Mouse (Mus musculus) heart, postnatal 0 days (tissue): ENCODE data around the gene Erp27. TPM values are rescaled to one million over a fixed set of nuclear protein-coding genes. Genes with fewer than 3 reads are reported as not detected.

Experiments
- ATAC-seq: fragments of 200-750 bp; cut with Nextera tagmentation; 2 replicates; pipeline ENCODE4 v1.8.0; 2017; ENCODE audit warnings: low read depth, moderate number of reproducible peaks, moderate library complexity; ENCODE audit not compliant: insufficient read depth
- DNase-seq: peaks from one replicate; pipeline ENCODE4 v3.0.0-alpha.2; 2016; ENCODE audit warnings: low spot score
- H3K27ac ChIP-seq: fragments of 300-500 bp; sonication (generic); 2 replicates; pipeline ENCODE4 v1.5.1; 2014; ENCODE audit warnings: low read depth, mild to moderate bottlenecking
- H3K27me3 ChIP-seq: fragments of 300-500 bp; sonication (generic); 2 replicates; pipeline ENCODE4 v1.6.1; 2014; ENCODE audit warnings: low read length, mixed read lengths; ENCODE audit not compliant: control insufficient read depth, insufficient read depth
- H3K36me3 ChIP-seq: fragments of 300-500 bp; sonication (generic); replicated peaks from 2 replicates; pipeline ENCODE4 v1.6.1; 2014; ENCODE audit warnings: low read length, mixed read lengths; ENCODE audit not compliant: control insufficient read depth, insufficient read depth
- H3K4me1 ChIP-seq: fragments of 300-500 bp; sonication (generic); 2 replicates; pipeline ENCODE4 v1.6.1; 2014; ENCODE audit warnings: antibody characterized with exemption; ENCODE audit not compliant: control insufficient read depth, insufficient read depth
- H3K4me2 ChIP-seq: fragments of 300-500 bp; sonication (generic); 2 replicates; pipeline ENCODE4 v1.6.1; 2014; ENCODE audit warnings: low read depth, mild to moderate bottlenecking, low read length, moderate library complexity
- H3K4me3 ChIP-seq: fragments of 300-500 bp; sonication (generic); 2 replicates; pipeline ENCODE4 v1.5.1; 2014; ENCODE audit warnings: low read depth, low read length
- H3K9ac ChIP-seq: fragments of 300-500 bp; sonication (generic); replicated peaks from 2 replicates; pipeline ENCODE4 v1.6.1; 2014; ENCODE audit warnings: low read depth, low read length, mixed read lengths
- H3K9me3 ChIP-seq: fragments of 300-500 bp; sonication (generic); replicated peaks from 2 replicates; pipeline ENCODE4 v1.6.1; 2016; ENCODE audit warnings: low read length; ENCODE audit not compliant: control insufficient read depth
- CTCF ChIP-seq: IDR thresholded peaks from 2 replicates; pipeline ENCODE4 v1.5.1; 2016; ENCODE audit warnings: antibody characterized with exemption, control low read depth, low read depth
- EP300 ChIP-seq: IDR thresholded peaks from 2 replicates; pipeline ENCODE4 v1.6.1; 2016; ENCODE audit warnings: antibody characterized with exemption, low read depth
- WGBS: fragments of 180-500 bp; shearing (Covaris S2); extraction: QIAGEN DNeasy Blood & Tissue Kit; methylation state at CpG from one replicate; pipeline ENCODE4 v1.1.7; 2014; 5-methylcytosine and 5-hydroxymethylcytosine counted together
- polyA plus RNA-seq: library from polyadenylated mRNA; unstranded; fragments of >200 nt; fragmentation: Nextera tagmentation; extraction: Ambion mirVana; gene quantifications from 2 replicates; pipeline ENCODE4 v1.2.1, GENCODE M21; 2015
- total RNA-seq: library from RNA; depleted of rRNA; stranded (reverse); fragments of >200 nt; gene quantifications from 2 replicates; pipeline ENCODE4 v1.2.3, GENCODE M21; 2014; ENCODE audit warnings: low replicate concordance

Erp27 gene
- total and polyA plus RNA-seq, 2 experiments from 2014 or later, result 0.83 TPM; not detected in 1

- 52% methylated on average over 2 of the region's 2 CpGs for WGBS
- peak overlapping the region; percentile 64 for H3K27ac ChIP-seq
- H3K27me3 ChIP-seq, result no peaks in the 10 kb centered on the region
- no peak for DNase-seq
- no peaks in the 10 kb centered on the region for H3K36me3 ChIP-seq
- no peak overlapping the region for H3K4me3 ChIP-seq
- no peak for ATAC-seq
- H3K9ac ChIP-seq, result no peak overlapping the region
- H3K9me3 ChIP-seq, result no peaks in the 10 kb centered on the region
- no peak overlapping the region for H3K4me2 ChIP-seq
- H3K4me1 ChIP-seq, result peaks cover 6% of the 10 kb centered on the region
- TF ChIP-seq EP300 (no peak), CTCF (no peak)
Observed at GRCm38 (mm10) chr6:136898954-136899353, 23.0 kb downstream of the Erp27 start.

- TF ChIP-seq EP300 (no peak), CTCF (no peak)
- H3K4me1 ChIP-seq, result peaks cover 6% of the 10 kb centered on the region
- H3K27ac ChIP-seq, result peak overlapping the region; percentile 64
- no peak overlapping the region for H3K9ac ChIP-seq
- no peak for DNase-seq
- no peak overlapping the region for H3K4me2 ChIP-seq
- no peaks in the 10 kb centered on the region for H3K36me3 ChIP-seq
- H3K9me3 ChIP-seq, result no peaks in the 10 kb centered on the region
- no peak overlapping the region for H3K4me3 ChIP-seq
- H3K27me3 ChIP-seq, result no peaks in the 10 kb centered on the region
- WGBS, result 16% methylated on average over 4 of the region's 4 CpGs
- ATAC-seq, result no peak; the same call in 1 of the 2 replicates
Observed at GRCm38 (mm10) chr6:136898222-136898621, 23.8 kb downstream of the Erp27 start.

DNA sequence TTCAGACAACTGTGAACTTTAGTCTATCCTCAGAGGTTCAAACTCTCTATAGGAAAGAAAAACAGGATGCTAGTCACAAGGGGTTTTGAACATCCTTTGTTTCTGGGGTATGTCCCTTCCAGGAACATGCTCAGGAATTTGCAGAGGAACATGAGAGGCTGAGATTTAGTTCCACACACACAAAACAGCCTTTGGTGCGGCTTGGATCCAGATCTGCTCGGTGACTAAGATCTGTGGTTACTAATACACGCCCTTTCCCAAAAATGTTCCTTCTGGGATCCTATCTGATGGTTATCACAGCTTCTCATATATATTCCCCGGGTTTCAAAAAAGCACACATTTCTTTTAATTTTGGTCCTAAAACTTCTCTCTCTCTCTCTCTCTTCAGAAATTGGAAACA, 24.2 kb downstream of the Erp27 start:
- DNase-seq, result no peak
- Histone ChIP-seq H3K9me3 (no peaks in the 10 kb centered on the region), H3K27ac (peak overlapping the region; percentile 64), H3K9ac (no peak overlapping the region), H3K4me1 (peaks cover 6% of the 10 kb centered on the region), H3K4me2 (no peak overlapping the region), H3K4me3 (no peak overlapping the region), H3K36me3 (no peaks in the 10 kb centered on the region), H3K27me3 (no peaks in the 10 kb centered on the region)
- 45% methylated on average over 4 of the region's 4 CpGs for WGBS
- no peak for TF ChIP-seq EP300
- TF ChIP-seq CTCF, result no peak
- no peak for ATAC-seq

DNA sequence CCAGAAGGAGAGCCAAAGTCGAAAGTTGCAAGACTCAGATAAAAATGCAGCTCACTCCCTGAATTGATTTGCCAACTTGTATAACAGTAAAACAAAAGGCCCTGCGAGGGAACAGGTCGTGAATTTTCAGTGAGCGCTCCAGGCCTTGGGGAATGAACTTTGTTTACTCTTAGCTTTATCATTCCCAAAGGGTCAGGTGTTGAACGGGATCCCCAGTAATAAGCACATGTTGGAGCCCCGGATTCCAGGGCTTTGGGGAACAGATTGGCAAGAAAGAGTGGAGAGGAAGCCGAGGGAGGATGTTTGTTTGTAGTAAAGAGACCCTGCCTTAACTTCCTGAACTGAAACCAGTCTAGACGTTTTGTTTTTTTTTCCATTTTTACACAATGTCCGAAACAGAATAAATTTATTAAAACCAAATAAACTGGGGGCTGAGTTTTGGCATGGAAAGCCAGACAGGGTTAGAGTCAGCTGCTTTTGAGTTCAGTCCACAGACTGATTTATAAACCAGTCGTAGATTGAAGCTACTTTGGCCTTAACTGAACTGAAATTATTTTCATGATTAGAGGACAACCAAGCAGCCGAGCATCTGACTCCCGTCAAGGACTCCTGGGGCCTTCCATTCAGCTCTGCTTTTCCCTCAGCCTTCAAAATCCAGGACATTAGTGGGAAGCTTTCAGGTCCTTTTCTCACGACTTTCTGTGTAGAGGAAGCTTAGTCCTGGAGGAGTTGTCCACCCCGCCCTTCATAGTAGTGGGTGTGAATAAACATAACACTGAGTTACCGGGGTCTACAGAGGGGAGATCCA, 27.2 kb downstream of the Erp27 start:
- no peak overlapping the region for H3K9ac ChIP-seq
- H3K4me1 ChIP-seq, result peaks cover 9% of the 10 kb centered on the region
- DNase-seq (no peak), ATAC-seq (no peak)
- no peaks in the 10 kb centered on the region for H3K9me3 ChIP-seq
- no peaks in the 10 kb centered on the region for H3K36me3 ChIP-seq
- no peak for TF ChIP-seq EP300
- TF ChIP-seq CTCF, result no peak
- no peaks in the 10 kb centered on the region for H3K27me3 ChIP-seq
- no peak overlapping the region for H3K4me3 ChIP-seq
- peak overlapping the region; percentile 73 for H3K27ac ChIP-seq
- H3K4me2 ChIP-seq, result no peak overlapping the region
- 46% methylated on average over 15 of the region's 15 CpGs for WGBS

DNA sequence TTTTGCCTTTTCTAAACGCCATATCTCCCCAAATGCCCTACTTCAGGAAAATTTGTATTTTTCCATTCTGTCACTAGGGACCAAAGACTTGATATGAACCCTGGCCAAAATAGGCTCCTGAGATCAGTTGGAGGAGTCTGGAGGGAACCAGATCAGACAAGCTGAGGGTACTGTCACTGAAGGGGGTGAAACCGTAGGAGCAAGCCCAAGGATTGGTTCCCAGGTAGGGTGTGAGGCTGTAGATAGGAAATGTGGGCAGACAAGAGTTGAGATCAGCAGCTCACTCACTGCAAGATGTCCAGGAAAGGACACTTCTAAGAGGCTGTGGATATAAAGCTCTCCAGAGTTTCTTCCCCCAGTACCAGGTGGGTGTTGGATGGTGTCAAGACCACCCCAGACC, 30.0 kb downstream of the Erp27 start:
- H3K9ac ChIP-seq, result no peak overlapping the region
- peaks cover 9% of the 10 kb centered on the region for H3K4me1 ChIP-seq
- DNase-seq (no peak), ATAC-seq (no peak)
- no peak overlapping the region for H3K4me3 ChIP-seq
- 0 out of 2 replicates have a peak overlapping the region, but pooled peaks have one; percentile 25 for H3K27ac ChIP-seq
- H3K27me3 ChIP-seq, result no peaks in the 10 kb centered on the region
- no peak overlapping the region for H3K4me2 ChIP-seq
- WGBS, result 41% methylated on average over 2 of the region's 2 CpGs
- H3K9me3 ChIP-seq, result no peaks in the 10 kb centered on the region
- no peaks in the 10 kb centered on the region for H3K36me3 ChIP-seq
- no peak for TF ChIP-seq EP300
- no peak for TF ChIP-seq CTCF

DNA sequence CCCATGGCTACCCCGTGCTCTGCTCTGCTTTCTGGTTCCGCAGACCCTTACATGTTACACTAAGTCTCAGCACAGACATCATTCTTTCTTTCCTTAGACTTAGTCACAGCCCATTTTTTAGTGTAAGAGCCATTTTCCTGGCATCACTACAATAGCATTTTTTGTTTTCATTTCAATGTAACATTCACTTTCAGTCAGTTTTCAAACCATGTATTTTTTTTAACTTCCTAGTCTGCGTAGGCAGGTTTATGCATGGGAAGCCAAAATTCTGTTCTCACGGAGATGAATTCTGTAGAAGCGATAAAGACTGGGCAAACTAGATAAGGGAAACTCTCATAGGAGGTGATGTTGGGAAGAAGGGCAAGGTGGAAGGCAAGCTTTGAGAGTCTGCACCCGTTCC, 32.4 kb downstream of the Erp27 start:
- Histone ChIP-seq H3K9me3 (no peaks in the 10 kb centered on the region), H3K9ac (no peak overlapping the region), H3K27ac (no peak overlapping the region), H3K27me3 (no peaks in the 10 kb centered on the region), H3K36me3 (no peaks in the 10 kb centered on the region), H3K4me1 (peaks cover 9% of the 10 kb centered on the region), H3K4me3 (no peak overlapping the region), H3K4me2 (no peak overlapping the region)
- TF ChIP-seq EP300 (no peak), CTCF (no peak)
- DNase-seq (no peak), ATAC-seq (no peak)
- 71% methylated on average over 6 of the region's 6 CpGs for WGBS
